Mouse (Mus musculus): Measurements from ENCODE around the gene Ubl4b.

DNA sequence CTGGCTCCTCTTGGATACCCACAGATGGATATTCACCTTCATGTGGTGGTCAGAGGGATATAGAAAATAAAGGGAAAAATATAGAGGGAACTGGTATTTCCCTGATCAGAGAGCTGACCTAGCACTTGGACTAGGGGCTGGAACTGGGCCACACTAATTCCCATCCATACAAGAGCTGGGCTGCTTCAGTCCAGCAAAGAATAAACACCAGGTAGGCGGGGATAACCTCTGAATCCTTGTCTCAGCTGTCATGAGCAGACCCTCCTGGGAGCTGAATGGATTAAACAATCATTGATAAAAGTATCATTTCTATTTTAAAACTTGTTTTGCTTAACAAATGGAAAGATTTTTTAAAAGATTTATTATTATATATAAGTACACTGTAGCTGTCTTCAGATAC, 36.7 kb upstream of the Ubl4b start:
- TF ChIP-seq GATA1 (IDR thresholded peaks at IDR 0.05; ENCODE audit: borderline replicate concordance, low read length) (no peak), FLI1 (IDR thresholded peaks at IDR 0.05; ENCODE audit: low read length) (no peak)

Data from megakaryocyte, embryonic 14.5 days (primary cell).